Mouse (Mus musculus): ENCODE results near the gene Pip4k2a.

- TF ChIP-seq CTCF (IDR thresholded peaks at IDR 0.05) (no peak), EP300 (IDR thresholded peaks at IDR 0.05; ENCODE audit: insufficient read depth, low read depth, low read length) (no peak)
Measured at GRCm38 (mm10) chr2:18848074-18848629, 149.8 kb downstream of the Pip4k2a start.

Measured in heart, adult 2 months (tissue).